Mouse (Mus musculus): ENCODE data around the gene Madcam1.

- TF ChIP-seq CTCF (IDR thresholded peaks at IDR 0.05; ENCODE audit: borderline replicate concordance, extremely low read depth, insufficient read depth, insufficient read length): no peak
- no peak for TF ChIP-seq POLR2A (IDR thresholded peaks at IDR 0.05; ENCODE audit: borderline replicate concordance, extremely low read depth, insufficient read depth, insufficient read length, poor library complexity, severe bottlenecking)
Measured at GRCm38 (mm10) chr10:79633006-79633777, 31.2 kb upstream of the Madcam1 start.

Measured in brain, embryonic 14.5 days (tissue).